Mouse (Mus musculus) CH12.LX (cell line): ENCODE measurements at regions not wholly inside any gene's neighbourhood (a gene's known extent, or its start where the extent isn't known, plus 50 kb on each side); places are given as distances from the start of the nearest gene placed in this dataset.

Source experiments
- DNase-seq: peaks from one replicate; pipeline ENCODE4 v3.0.0-alpha.2; 2013; ENCODE audit errors: extremely low read depth
- H3K27ac ChIP-seq: 2 replicates; pipeline ENCODE4 v1.5.1; 2012; ENCODE audit warnings: low read depth, mild to moderate bottlenecking, control low read depth, moderate library complexity; ENCODE audit not compliant: insufficient read depth
- H3K27me3 ChIP-seq: replicated peaks from 2 replicates; pipeline ENCODE3; 2012; ENCODE audit warnings: inconsistent platforms
- H3K36me3 ChIP-seq, 2 experiments: replicated peaks in 1 of 2; 2 replicates each; pipeline versions ENCODE3 to v1.6.1; 2012; ENCODE audit warnings: inconsistent platforms in 1 of 2, low read length in 1 of 2, mild to moderate bottlenecking in 1 of 2, mixed read lengths in 1 of 2, moderate library complexity in 1 of 2; ENCODE audit not compliant: control insufficient read depth in 1 of 2, insufficient read depth in 1 of 2
- H3K4me1 ChIP-seq, 2 experiments: 2 replicates each; pipeline ENCODE4 v1.6.1; 2012; ENCODE audit warnings: inconsistent platforms in 1 of 2, moderate library complexity in 1 of 2; ENCODE audit not compliant: insufficient read depth in 2 of 2, control insufficient read depth in 1 of 2
- H3K4me2 ChIP-seq: 2 replicates; pipeline ENCODE4 v1.6.1; 2012; ENCODE audit warnings: low read depth, mild to moderate bottlenecking, control low read depth; ENCODE audit not compliant: poor library complexity, insufficient read depth, severe bottlenecking
- H3K4me3 ChIP-seq, 3 experiments: fragments of 150-350 bp in 1 of 3; sonication (generic) in 1 of 3; replicated peaks in 1 of 3; 2 replicates each; pipeline versions ENCODE3 to v1.5.1; 2011 to 2012; ENCODE audit warnings: low read depth in 2 of 3, low read length in 2 of 3, mild to moderate bottlenecking in 2 of 3, moderate library complexity in 2 of 3, control low read depth in 1 of 3, improper control_type of control experiment in 1 of 3, inconsistent platforms in 1 of 3, mixed read lengths in 1 of 3; ENCODE audit not compliant: poor library complexity in 1 of 3
- H3K79me2 ChIP-seq: replicated peaks from 2 replicates; pipeline ENCODE4 v1.6.1; 2012; ENCODE audit warnings: mild to moderate bottlenecking, moderate library complexity; ENCODE audit not compliant: control insufficient read depth, poor library complexity, insufficient read depth, severe bottlenecking; ENCODE audit errors: extremely low read depth
- H3K9ac ChIP-seq: 2 replicates; pipeline ENCODE4 v1.6.1; 2012; ENCODE audit warnings: low read depth, mild to moderate bottlenecking, control low read depth, moderate library complexity; ENCODE audit not compliant: insufficient read depth
- H3K9me3 ChIP-seq: replicated peaks from 2 replicates; pipeline ENCODE3; 2012; ENCODE audit warnings: low read length, inconsistent platforms, mixed read lengths
- BHLHE40 ChIP-seq: IDR thresholded peaks from 2 replicates; pipeline ENCODE4 v1.6.1; 2011; ENCODE audit warnings: mild to moderate bottlenecking, low read depth, low read length, improper control_type of control experiment
- CHD2 ChIP-seq: IDR thresholded peaks from 2 replicates; pipeline ENCODE4 v1.6.1; 2011; ENCODE audit warnings: low read length, improper control_type of control experiment
- CTCF ChIP-seq, 2 experiments: IDR thresholded peaks in 1 of 2; conservative IDR thresholded peaks in 1 of 2; 2 replicates each; pipeline ENCODE4 v1.5.1; 2011 to 2012; ENCODE audit warnings: low read depth in 2 of 2, low read length in 2 of 2, improper control_type of control experiment in 1 of 2, inconsistent platforms in 1 of 2, mild to moderate bottlenecking in 1 of 2, moderate library complexity in 1 of 2
- E2F4 ChIP-seq: IDR thresholded peaks from 2 replicates; pipeline ENCODE4 v1.6.1; 2011; ENCODE audit warnings: low read depth, low read length, improper control_type of control experiment; ENCODE audit not compliant: insufficient replicate concordance
- GABPA ChIP-seq: IDR thresholded peaks from 2 replicates; pipeline ENCODE4 v1.6.1; 2012; ENCODE audit warnings: low read depth, low read length, improper control_type of control experiment, inconsistent platforms; ENCODE audit not compliant: insufficient replicate concordance
- HCFC1 ChIP-seq: IDR thresholded peaks from 2 replicates; pipeline ENCODE4 v1.6.1; 2012; ENCODE audit warnings: low read depth, mild to moderate bottlenecking, inconsistent platforms, low read length, improper control_type of control experiment
- IRF4 ChIP-seq: IDR thresholded peaks from 2 replicates; pipeline ENCODE4 v1.6.1; 2014; ENCODE audit warnings: low read depth, mild to moderate bottlenecking, inconsistent platforms, low read length, improper control_type of control experiment
- JUN ChIP-seq: IDR thresholded peaks from 2 replicates; pipeline ENCODE4 v1.6.1; 2011; ENCODE audit warnings: low read depth, mild to moderate bottlenecking, low read length, improper control_type of control experiment, moderate library complexity; ENCODE audit not compliant: insufficient read depth
- KAT2A ChIP-seq: IDR thresholded peaks from 2 replicates; pipeline ENCODE4 v1.6.1; 2012; ENCODE audit warnings: low read length, improper control_type of control experiment, inconsistent platforms; ENCODE audit not compliant: insufficient replicate concordance
- MEF2A ChIP-seq: IDR thresholded peaks from 2 replicates; pipeline ENCODE4 v1.6.1; 2014; ENCODE audit warnings: low read depth, mild to moderate bottlenecking, inconsistent platforms, low read length, improper control_type of control experiment, borderline replicate concordance
- MXI1 ChIP-seq: IDR thresholded peaks from 2 replicates; pipeline ENCODE4 v1.6.1; 2011; ENCODE audit warnings: mild to moderate bottlenecking, low read depth, low read length, improper control_type of control experiment
- NELFE ChIP-seq: IDR thresholded peaks from 2 replicates; pipeline ENCODE4 v1.6.1; 2011; ENCODE audit warnings: low read depth, low read length, improper control_type of control experiment
- NRF1 ChIP-seq: IDR thresholded peaks from 2 replicates; pipeline ENCODE4 v1.6.1; 2014; ENCODE audit warnings: low read depth, mild to moderate bottlenecking, inconsistent platforms, low read length, improper control_type of control experiment, moderate library complexity
- POLR2A ChIP-seq: IDR thresholded peaks from 2 replicates; pipeline ENCODE4 v1.6.1; 2011; ENCODE audit warnings: low read depth, mild to moderate bottlenecking, improper control_type of control experiment, low read length
- RAD21 ChIP-seq: IDR thresholded peaks from 2 replicates; pipeline ENCODE4 v1.6.1; 2011; ENCODE audit warnings: low read depth, mild to moderate bottlenecking, low read length, improper control_type of control experiment, moderate library complexity
- RCOR1 ChIP-seq: conservative IDR thresholded peaks from 2 replicates; pipeline ENCODE4 v1.6.1; 2012; ENCODE audit warnings: low read depth, mild to moderate bottlenecking, inconsistent platforms, low read length, improper control_type of control experiment
- SMC3 ChIP-seq: IDR thresholded peaks from 2 replicates; pipeline ENCODE4 v1.6.1; 2011; ENCODE audit warnings: low read depth, low read length, improper control_type of control experiment
- TBP ChIP-seq: conservative IDR thresholded peaks from 2 replicates; pipeline ENCODE4 v1.6.1; 2011; ENCODE audit warnings: low read depth, low read length, improper control_type of control experiment
- TCF12 ChIP-seq: IDR thresholded peaks from 2 replicates; pipeline ENCODE4 v1.6.1; 2014; ENCODE audit warnings: low read depth, mild to moderate bottlenecking, inconsistent platforms, low read length, improper control_type of control experiment
- UBTF ChIP-seq: IDR thresholded peaks from 2 replicates; pipeline ENCODE4 v1.6.1; 2012; ENCODE audit warnings: low read depth, mild to moderate bottlenecking, inconsistent platforms, low read length, improper control_type of control experiment, moderate library complexity
- USF1 ChIP-seq: IDR thresholded peaks from 2 replicates; pipeline ENCODE4 v1.6.1; 2014; ENCODE audit warnings: low read depth, mild to moderate bottlenecking, inconsistent platforms, low read length, improper control_type of control experiment
- dilution Hi-C: fragments of 300-500 bp; cut with MboI; formaldehyde crosslinking; loops from 2 replicates; pipeline ENCODE4 v1.14.3; 2020; ENCODE audit warnings: low sequenced_read_pairs; ENCODE audit not compliant: extremely low pct_unique_long_range_greater_than_20kb, extremely low pct_ligation_motif_present
- in situ Hi-C: fragments of 300-500 bp; cut with MboI; formaldehyde crosslinking; loops from 3 replicates; pipeline ENCODE4 v1.14.3; 2019; ENCODE audit warnings: low sequenced_read_pairs, low pct_ligation_motif_present, low pct_unique_long_range_greater_than_20kb, mixed read lengths

GRCm38 (mm10) chr13:107799199-107799945, 244.9 kb upstream of the Smim15 start:
- peaks cover 0 to 5% of the 10 kb centered on the region in 2 experiments; a peak in 1 of 4 replicates for H3K4me1 ChIP-seq
- in situ Hi-C loops, result no loop called here
- H3K36me3 ChIP-seq, result peaks cover 0 to 3% of the 10 kb centered on the region in 2 experiments
- dilution Hi-C loops, result no loop called here
- H3K9me3 ChIP-seq, result peaks cover under 1% of the 10 kb centered on the region
- TF ChIP-seq USF1, result no peak
- no peak for TF ChIP-seq UBTF
- no peaks in the 10 kb centered on the region; the same call in 1 of the 2 replicates for H3K79me2 ChIP-seq
- H3K27me3 ChIP-seq, result no peaks in the 10 kb centered on the region
- H3K4me2 ChIP-seq, result no peak overlapping the region
- H3K27ac ChIP-seq, result no peak overlapping the region
- no peak overlapping the region for H3K4me3 ChIP-seq
- H3K9ac ChIP-seq, result no peak overlapping the region
- DNase-seq, result no peak

GRCm38 (mm10) chr13:107798144-107798543, 246.1 kb upstream of the Smim15 start:
- peaks cover 0 to 2% of the 10 kb centered on the region in 2 experiments for H3K36me3 ChIP-seq
- TF ChIP-seq CHD2 (no peak), TBP (no peak), KAT2A (no peak), MXI1 (no peak), BHLHE40 (no peak), TCF12 (no peak), UBTF (no peak), CTCF (conservative IDR thresholded peaks at IDR 0.05 in 1 of 2, IDR thresholded peaks at IDR 0.05 in 1 of 2; ENCODE audit: low read depth in 2 of 2, low read length in 2 of 2) (no peak), SMC3 (no peak), NELFE (no peak), POLR2A (no peak), RAD21 (no peak), E2F4 (no peak), HCFC1 (no peak), IRF4 (no peak), GABPA (no peak), JUN (no peak), RCOR1 (no peak), NRF1 (no peak), MEF2A (no peak)
- no peak overlapping the region for H3K27ac ChIP-seq
- dilution Hi-C loops (no loop called here), in situ Hi-C loops (no loop called here)
- DNase-seq, result no peak
- H3K4me2 ChIP-seq, result no peak overlapping the region
- no peaks in the 10 kb centered on the region; the same call in 1 of the 2 replicates for H3K79me2 ChIP-seq
- H3K9me3 ChIP-seq, result no peaks in the 10 kb centered on the region
- H3K27me3 ChIP-seq, result no peaks in the 10 kb centered on the region
- peaks cover 2 to 5% of the 10 kb centered on the region in 2 experiments; a peak in 3 of 4 replicates for H3K4me1 ChIP-seq
- no peak overlapping the region for H3K9ac ChIP-seq
- H3K4me3 ChIP-seq, result no peak overlapping the region
